Mouse (Mus musculus) thymus, postnatal 4 days (tissue): ENCODE data around the gene Hs6st1.
"Not testable (repeated sequence)": the region's sequence is repeated elsewhere in the genome, so short reads cannot be mapped to it uniquely, and the experiment has no call there.

Experiments
- DNase-seq: peaks from one replicate; pipeline ENCODE4 v3.0.0; 2021

The Hs6st1 gene

DNA sequence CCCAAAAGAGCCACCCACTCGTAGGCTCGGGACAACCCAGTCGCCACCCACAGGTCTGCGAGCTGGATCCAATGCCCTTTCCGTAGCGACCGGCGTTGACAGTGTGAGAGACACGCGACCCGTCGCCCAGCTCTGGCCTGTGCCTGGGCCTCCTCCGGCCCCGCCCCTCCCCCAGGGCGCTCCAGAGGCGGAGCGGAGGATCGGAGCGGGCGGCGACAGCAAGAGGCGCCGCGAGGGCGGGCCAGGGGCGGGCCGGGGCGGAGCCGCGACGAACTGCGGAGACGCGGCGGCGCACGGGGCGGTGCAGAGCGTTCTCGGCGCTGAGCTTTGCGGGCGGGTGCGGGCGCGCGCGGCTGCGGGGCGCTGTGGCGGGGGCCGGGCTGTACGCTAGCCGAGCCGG is at the start of gene Hs6st1:
Gene Hs6st1, plus strand, starts transcription at position 325 of the 400 bp plus-strand sequence.
- DNase-seq, result peak; percentile 96

DNA sequence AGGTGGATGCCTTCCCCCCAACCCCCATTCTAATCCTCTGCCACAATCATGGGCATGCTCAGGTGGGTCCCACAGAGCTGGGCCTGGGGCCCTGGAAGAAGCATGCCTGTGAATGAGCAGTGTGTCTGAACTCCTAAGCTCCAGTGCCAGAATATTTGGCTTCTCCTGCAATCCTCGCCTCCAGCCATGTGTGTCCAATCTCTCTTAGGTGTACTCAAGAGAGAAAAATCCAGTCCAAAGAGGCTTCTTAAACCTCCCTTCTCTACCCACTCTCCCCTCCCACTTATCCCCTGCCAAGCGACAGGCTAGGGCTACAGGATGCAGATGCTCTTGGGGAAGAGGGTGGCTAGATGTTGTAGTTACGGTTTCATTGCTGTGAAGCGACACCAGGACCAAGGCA is 49.6 kb upstream of the Hs6st1 start:
- DNase-seq, result no peak

DNA sequence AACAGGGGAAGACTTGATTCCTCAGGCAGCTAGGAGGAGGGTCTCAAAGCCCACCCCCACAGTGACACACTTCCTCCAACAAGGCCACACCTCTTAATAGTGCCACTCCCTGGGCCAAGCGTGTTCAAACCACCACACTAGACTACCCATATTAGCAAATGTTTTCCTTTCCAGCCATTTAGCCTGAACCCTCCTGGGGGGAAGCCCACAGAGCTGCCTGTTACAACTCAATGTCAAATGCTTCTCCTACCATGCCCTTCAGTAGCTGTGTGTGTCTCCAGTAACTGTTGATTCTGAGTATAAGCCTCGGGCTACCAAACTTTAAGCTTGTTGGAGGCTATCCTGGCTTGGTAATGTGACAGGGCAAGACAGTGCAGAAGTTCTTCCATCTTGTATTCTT is 49.0 kb upstream of the Hs6st1 start:
- no peak for DNase-seq

DNA sequence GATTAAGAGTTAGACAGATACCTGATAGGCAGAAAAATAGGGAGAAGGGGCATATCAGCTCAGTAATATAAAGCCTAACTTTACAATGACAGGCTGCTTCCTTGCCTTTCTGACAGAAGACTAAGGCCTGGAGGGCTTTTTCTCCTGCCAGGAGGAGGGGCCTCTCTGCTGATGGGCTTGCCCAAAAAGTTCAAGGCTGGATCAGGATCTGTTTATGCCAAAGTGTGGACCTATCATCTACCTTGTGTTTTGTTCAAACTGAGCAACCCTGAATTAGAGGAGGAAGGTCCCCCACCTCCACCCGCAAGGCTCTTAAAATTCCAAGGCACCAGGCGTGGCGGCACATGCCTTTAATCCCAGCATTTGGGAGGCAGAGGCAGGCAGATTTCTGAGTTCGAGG is 47.9 kb upstream of the Hs6st1 start:
- DNase-seq, result no peak

DNA sequence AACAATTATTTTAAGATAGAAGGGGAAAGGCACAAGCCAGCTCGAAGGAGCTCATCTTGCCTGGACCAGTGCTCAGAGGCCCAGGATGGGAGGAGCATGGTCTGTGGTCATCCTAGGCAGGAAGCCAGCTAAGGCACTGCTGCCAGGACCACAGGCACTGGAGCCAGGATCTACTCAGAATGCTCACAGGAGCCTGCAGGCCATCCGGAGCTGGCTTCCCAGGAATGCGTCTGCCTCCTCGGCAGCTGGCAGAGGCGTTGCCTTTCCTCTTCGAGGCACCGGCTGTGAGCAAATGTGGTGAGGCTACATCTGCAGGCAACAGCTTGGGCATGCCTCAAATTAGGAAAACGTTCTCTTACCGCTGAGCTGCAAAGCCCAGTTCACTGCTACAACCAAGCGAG is 37.8 kb upstream of the Hs6st1 start:
- peak; percentile 5 for DNase-seq

DNA sequence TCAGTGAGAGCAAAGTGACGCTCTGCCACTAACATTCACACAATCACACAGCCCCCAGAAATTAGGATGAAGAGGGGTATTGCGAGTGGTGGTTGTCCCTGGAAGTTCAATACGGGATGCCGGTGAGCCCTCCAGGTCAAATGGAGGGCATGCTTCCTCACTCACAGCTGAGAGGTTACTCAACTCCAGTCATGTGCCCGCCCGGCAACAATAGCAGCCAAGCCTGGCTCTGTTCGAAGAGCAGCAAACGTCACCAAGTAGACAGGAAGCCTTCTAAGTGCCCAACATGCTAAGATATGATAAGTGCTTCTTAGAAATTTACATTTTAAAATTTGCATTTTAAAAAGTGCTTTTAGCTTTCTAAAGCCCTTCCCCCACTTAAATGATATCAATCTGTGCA is 29.4 kb upstream of the Hs6st1 start:
- DNase-seq, result no peak

DNA sequence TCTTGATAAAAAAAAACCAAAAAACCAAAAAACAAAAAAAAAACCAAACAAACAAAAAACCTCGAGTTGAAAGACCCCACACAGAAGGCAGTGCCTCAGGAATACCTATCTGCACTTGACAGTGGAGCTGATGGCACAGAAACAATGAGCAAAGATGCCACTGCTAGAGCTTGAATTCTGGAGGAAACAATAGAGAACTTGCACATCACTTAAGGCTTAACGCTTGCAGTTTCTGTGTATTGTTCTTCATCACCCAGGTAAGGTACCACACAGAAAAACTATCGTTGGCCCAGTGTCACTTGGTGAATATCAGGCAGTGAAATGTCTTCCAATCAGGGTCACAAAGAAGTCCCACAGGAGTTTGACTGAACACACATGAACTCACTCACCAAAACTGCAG is 26.1 kb upstream of the Hs6st1 start:
- no peak for DNase-seq

DNA sequence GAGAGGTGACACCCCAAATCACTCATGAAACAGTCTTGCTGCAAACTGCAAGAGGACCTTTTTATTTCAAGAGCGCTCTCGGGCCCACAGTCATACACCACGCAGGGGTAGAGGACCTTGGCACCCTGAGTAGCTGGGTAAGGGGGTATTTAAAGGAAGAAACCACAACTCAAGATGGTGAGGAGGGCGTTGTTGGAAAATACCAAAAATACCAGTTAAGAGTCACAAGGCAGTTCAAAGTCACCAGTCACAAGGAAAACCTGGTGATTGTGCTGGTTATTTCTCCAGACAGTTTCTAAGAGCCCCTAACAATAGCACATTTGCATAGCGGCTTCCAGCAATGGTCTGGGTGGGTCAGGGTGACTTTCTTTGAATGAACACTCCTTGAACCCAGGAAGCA is 24.4 kb upstream of the Hs6st1 start:
- not testable (repeated sequence) for DNase-seq

DNA sequence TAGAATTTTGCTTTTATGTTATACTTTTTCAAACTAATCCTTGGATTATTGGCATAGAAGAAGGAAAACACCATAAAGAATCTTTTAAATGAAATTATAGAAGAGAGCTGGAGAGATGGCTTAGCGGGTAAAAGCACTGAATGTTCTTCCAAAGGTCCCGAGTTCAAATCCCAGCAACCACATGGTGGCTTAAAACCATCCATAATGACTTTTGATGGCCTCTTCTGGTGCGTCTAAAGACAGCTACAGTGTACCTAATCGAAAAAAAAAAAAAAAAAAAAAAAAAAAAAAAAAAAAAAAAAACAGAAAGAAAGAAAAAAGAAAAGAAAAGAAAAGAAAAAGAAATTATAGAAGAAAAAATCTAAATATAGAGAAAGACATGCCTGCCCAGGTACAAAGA is 23.9 kb upstream of the Hs6st1 start:
- no peak for DNase-seq

DNA sequence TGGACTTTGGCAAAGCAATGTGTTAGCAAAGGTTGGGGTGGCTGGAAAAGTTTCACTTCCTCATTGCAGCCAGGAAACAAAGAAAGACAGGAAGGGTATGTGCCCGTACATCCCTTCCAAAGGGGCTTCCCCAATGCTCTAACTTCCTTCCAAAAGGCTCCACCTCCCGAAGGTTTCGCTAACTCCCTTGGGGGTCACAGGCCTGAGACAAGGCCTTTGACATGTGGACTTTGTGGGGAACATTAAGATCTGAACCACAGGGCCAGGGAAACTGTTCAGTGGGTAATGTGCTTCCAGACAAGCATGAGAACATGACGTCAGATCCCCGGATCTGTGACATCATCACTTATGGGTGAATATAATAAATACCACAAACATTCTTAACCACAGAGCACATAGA is 15.5 kb upstream of the Hs6st1 start:
- DNase-seq, result no peak

DNA sequence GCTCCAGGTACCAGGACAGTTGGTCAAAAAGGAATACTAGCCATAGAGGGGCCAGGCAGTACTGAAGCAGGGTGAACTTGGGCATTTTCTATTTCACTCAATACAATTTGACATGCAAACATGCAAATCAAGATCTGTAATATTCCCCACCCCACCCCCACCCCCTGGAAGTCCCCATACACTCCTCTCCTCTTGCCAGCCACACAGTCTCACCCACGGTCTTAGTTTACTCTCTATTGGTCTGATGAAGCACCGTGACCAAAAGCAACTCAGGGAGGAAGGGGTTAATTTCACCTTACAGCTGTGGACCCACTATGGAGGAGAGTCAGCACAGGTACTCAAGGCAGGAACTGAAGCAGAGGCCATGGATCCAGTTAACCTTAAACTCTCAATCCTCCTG is 14.6 kb upstream of the Hs6st1 start:
- DNase-seq, result no peak

DNA sequence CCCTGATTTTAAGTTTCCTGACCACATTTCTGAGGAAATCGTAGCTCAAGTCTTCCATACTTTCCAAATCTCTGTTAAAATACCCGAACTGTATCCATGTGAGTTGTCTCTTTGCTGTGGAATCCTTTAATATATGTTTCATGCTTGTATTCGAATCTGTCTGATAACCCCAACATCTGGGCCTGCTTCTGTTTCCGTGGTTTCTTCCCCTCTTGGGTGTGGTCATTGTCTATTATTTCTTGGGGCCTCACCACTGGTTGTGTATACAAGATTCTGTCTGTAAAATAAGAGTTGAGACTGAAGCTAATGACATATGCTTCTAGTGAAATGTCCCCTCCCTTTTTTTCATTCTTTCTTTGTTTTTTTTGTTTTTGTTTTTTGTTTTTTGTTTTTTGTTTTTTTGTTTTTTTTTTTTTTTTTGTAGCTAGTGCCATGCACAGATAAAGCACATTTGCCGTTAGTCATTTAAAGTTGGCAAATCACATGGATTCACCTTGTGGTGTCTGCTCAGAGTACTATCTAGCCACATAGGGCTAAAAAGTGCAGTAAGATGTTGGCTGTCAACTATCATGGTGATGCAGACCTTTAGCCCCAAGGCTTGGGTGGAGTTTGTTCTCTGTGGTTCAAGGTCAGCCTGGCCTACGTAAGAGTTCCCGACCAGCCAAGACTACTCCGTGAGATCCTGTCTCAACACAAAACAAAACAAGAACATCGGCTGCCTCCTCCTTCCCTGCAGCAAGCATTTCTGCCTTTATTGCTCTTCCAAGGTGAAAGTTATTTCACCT is 13.8 kb upstream of the Hs6st1 start:
- DNase-seq, result no peak

DNA sequence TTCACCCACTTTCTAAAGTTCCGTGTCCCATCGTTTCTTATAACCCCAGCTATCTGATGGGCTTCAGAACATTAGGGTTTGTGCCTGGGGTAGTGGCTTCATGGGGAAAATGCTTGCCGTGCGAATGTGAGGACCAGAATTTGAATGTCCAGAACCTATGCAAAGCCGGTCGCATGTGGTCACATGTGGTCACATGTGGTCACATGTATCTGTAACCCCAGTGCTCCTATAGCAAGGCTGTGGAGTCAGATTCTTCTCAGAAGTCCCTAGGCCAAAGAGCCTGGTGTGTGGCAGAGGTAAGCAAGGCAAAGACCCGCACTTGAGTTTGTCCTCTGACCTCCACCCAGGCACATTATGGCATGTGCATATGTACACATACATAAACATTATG is 13.2 kb upstream of the Hs6st1 start:
- DNase-seq, result no peak

DNA sequence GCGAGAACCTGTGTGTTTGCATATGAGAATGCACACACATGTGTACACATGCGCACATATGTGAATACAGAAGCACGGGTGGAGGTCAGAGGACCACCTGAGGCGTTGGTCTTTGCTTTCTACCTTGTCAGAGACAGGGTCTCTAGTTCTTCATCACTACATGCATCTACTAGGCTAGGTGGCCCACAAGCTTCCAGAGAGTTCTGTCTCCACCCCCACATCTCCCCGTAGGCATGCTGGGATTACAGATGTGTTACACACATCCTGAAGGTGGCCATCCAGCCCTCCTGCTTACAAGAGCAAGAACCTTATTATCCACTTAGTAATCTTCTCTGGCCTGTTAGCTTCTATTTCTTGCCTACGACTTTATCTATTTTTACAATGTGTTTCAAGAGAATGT is 8.8 kb upstream of the Hs6st1 start:
- no peak for DNase-seq

DNA sequence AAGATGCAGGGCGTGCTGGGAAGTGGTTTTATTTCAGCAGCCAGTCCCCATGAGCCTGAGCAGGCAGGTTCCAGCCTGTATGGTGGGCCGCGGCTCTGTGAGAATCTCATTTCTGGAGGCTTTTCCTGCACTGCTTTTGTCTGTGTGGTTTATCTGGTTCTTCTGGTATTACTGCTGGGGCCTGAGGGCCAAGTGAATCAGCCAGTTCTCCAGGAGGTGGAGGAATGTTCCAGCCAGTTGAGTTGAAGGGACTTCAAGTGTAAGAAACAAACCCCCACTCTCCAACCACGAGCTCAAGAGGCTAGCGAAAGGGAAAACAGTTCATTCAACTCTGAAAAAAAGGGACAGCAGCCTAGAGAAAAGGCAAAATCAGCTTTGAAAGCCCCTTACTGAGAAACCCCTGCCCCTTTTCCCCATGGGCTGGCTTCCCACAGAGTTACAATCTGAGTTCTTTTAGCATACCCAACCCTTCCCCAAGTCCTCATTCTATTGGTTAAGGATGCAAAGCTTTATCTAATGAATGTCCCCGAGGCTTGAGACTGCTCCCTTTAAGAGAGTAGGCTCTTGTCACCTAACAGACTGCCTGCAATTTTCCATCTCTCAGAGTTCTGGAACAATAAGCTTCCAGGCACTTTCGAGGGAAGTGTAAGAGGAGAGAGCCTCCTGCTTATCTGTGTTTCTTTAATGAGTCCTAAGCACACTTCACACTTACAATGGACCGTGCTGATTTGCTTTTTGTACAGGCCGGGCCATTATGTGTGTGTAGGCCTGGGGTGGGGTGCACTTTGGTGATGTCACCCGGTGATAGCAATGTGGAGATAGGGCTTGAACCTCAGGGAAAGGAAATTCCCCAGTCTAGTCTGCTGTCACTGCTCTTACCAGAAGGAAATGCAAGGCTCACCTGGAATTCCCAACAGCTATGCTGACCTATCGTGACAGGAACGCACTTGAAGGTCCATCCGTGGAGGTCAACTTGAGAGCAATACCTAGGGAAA is 7.9 kb upstream of the Hs6st1 start:
- DNase-seq, result no peak

DNA sequence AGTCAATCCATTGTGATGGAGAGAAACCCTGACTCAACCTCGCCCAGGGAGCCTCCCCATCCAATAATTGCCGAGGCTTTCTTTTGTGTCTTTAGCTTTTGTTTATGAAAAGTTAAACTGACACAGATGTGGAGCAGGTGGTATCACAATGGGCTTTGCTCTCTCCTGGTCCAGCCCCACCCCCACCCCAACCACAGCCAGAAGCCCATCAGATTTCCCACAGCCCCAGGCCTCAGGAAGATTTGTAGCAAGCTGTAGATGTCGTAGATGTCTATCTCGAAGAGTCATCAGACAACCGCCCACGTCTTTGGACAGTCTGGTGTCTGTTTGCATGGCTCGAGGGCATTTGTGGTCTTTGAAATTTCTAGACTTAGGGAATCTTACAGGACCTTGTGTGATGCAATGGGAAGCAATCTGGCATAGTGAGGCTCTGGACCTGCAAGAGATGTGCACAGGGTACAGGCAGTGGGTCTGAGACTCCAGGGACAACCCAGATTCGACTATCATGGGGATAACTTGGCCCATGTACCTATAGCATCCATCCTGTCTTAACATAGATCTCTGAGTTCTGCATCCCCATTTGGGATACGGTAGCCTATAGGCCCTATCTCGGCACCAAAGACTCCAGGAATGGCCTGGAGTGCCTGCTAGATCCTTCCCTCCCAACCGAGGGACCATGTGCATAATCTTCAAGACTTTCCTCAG is 6.8 kb upstream of the Hs6st1 start:
- DNase-seq, result peak; percentile 7

DNA sequence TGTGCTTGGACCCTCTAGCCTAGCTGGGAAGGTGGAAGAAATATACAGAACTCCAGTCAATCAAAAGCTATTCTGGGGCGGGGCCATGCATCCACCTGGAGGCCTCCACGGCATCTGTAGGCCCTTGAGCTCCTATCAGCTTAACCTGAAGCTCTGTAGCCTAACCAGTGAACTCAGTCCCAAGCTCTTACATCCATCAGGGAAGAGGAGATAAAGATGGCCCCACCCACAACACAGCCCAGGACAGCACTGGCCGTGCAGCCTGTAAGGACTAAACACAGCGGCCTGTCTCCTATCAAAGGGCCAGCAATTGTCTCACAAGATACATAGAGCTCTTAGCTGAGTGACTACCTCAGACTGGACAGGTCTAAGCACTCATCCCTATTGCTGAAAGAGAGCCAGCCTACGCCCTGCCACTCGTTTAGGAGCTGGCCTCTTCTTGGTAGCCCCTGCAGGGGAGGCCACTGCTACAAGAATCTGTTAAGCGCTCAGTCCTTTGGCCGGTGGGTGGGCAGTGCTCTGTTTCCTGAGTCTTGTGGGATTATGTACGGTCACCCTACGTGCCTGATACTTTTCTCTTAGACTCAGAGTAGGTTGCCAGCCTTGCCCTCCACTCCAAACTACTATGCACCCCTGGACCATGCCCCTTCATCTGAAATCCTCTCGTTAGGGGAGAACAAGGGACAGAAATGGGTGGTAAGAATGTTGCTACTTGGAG is 6.0 kb upstream of the Hs6st1 start:
- peak; percentile 6 for DNase-seq

DNA sequence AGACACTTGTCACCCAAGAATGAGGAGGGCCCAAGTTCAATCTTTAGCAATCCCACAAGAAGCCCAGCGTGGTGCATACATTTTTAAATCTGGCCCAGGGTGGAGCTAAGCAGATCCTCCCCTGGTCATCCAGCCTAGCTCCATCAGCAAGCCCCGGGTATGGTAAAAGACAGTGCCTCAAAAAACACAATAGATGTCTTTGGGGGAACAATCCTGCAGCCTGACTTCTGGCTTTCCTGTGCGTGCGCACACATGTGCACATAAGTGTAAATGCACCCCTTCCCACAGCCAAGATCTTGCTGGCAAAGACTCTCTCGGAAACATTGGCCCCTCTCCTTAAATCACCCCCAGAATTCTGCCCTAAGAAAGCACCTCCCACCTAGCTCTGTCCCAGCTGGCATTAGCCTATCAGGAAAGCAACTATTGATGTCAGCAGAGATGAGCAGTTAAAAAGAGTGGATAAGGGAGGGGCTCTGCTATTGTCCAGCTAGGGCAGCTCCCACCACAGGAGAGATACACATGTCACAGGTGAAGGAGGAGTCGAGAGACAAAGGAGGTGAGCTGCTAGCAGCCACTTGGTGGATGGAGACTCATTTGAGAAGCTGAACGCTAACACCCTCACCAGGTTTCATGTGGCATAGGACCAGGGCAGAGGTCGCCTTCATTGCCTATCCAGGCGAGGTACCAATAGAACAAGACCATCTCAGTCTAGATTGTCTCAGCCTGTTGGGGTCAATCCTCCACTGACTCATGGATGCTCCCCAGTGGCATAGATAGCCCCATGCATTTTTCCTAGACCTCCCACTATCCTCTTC is 5.2 kb upstream of the Hs6st1 start:
- DNase-seq, result peak; percentile 3

DNA sequence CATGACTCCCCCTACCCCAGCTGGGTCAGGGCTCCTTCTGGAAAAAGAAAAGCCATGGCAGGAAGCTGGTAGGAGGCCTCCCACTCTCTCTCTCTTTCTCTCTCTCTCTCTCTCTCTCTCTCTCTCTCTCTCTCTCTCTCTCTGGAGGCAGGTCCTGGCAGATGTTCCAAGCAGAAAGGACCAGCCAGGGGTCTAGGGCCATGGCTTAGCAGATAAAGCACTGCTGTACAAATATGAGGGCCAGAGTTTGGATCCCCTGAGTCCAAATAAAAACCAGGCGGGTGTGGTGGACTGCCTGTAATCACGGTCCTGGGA is 4.6 kb upstream of the Hs6st1 start:
- DNase-seq, result peak; percentile 4

DNA sequence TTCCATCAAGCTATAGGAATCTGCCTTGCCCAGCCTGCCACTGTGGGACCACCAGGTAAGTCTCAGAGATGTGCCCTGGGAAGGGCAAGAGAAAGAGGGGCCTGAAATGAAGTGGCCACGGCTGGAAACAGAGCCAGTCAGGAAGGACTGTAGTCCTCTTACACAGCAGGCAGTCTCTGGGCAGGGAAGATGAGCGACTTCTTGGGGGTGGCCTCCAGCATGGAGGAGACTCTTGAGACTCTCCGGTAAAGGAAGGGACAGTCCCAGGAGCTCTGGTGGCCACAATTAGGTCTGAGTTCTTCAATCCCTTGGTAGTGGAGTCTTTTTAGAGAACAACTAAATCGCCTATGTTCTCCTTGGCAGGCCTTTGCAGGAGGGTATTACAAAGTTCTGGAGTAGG is 4.0 kb upstream of the Hs6st1 start:
- peak; percentile 16 for DNase-seq

DNA sequence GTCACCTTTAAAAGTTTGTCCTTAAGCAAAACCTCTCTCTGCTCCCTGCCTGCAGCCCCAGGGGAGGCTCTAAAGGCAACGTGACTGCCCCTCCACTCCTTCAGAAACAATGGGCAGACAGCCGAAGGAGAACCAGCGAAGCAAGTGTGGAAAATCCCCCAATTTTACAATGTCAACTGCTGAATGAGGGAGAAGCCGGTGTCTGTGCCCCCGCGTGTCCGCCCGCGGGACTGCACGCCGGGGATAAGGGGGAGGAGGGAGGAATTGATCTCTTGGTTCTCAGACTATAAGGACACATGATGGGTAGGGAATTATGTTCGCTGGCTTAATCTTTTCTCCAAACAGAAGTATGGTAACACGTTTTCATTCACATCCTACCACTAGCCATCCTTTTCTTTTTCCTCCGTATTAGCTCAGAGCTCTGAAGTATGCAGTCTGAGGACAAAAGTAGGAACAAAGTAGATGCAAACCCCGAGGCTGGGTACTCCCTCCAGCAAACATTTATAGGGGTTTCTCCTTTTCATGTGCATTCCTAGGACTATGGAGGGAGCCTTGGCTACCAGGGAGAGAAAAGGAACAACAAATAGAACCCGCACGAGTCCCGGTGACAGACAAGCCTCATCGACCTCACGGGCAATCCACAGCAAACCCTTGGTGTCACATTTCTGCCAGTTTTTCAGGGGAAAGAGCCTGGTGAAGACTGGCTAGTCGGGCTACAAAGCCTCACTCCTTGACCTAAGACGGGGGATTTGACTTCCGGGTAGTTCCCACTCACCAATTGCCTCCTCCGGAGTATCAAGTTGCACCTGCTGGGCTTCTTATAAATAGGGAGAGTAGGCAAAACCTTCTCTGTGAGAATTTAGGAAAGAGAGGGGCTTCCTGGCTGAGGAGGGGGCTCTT is 3.1 kb upstream of the Hs6st1 start:
- peak; percentile 96 for DNase-seq
